Mouse (Mus musculus): ENCODE data around the gene Dach1. TPM values are rescaled to one million over a fixed set of nuclear protein-coding genes. Genes with fewer than 3 reads are reported as not detected.

The Dach1 gene
- polyA plus RNA-seq, 1 experiment from 2014 or later = 16.5 TPM

DNA sequence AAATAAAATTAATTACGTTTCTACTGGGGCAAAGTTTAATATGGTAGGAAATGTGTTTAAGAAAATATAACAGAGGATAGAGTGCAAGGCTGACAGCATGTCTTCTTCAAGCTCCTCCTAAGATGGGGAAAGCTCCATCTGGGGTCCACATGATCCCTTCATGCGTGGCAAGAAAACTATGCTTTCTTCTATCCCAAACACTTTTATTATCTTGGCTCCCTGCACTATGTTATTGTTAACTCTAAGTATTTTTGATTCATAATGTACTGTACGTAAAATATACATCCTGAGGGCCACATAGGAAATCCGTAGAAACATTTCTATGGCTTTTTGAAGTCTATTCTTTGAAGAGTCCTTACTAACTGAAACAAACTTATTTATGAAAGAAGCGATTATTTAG, 330.3 kb downstream of the Dach1 start:
- Histone ChIP-seq H3K9ac (ENCODE audit: low read length) (no peak overlapping the region), H3K27me3 (ENCODE audit: control insufficient read depth, insufficient read depth, low read length) (no peaks in the 10 kb centered on the region), H3K27ac (replicated peaks; ENCODE audit: low read depth, low read length) (no peak overlapping the region), H3K4me2 (ENCODE audit: low read depth, severe bottlenecking) (no peak overlapping the region), H3K4me3 (ENCODE audit: low read depth, low read length) (no peak overlapping the region), H3K4me1 (ENCODE audit: control insufficient read depth, insufficient read depth, low read length) (no peaks in the 10 kb centered on the region), H3K9me3 (ENCODE audit: control insufficient read depth, low read length) (no peaks in the 10 kb centered on the region), H3K36me3 (ENCODE audit: control insufficient read depth, insufficient read depth, low read length) (no peaks in the 10 kb centered on the region)
- DNase-seq (ENCODE audit: low spot score) (no peak), ATAC-seq (ENCODE audit: insufficient number of reproducible peaks, low FRiP score, low TSS enrichment, low read depth) (no peak)
- WGBS = 89% methylated on average over 5 of the region's 5 CpGs

DNA sequence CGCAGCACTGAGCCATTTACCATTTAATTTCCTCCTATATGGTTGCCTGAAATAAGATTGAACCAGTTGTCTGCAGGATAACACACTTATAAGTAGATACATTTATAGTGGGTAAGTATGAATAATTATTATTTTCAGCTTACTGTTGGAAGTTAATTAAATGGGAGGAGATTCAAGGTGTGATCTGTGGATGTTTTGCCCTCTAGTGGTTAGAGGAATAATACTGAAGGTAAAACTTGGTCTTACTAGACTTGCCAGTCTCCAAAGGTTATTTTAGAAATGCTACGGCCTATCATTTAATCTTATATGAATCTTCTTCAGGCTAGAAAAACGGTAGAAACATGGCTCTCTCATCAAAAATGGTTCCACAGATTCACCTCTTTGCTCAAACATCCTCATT, 339.7 kb downstream of the Dach1 start:
- Histone ChIP-seq H3K9me3 (ENCODE audit: control insufficient read depth, low read length) (no peaks in the 10 kb centered on the region), H3K27me3 (ENCODE audit: control insufficient read depth, insufficient read depth, low read length) (no peaks in the 10 kb centered on the region), H3K4me3 (ENCODE audit: low read depth, low read length) (no peak overlapping the region), H3K9ac (ENCODE audit: low read length) (no peak overlapping the region), H3K27ac (replicated peaks; ENCODE audit: low read depth, low read length) (no peak overlapping the region), H3K36me3 (ENCODE audit: control insufficient read depth, insufficient read depth, low read length) (no peaks in the 10 kb centered on the region), H3K4me2 (ENCODE audit: low read depth, severe bottlenecking) (no peak overlapping the region), H3K4me1 (ENCODE audit: control insufficient read depth, insufficient read depth, low read length) (no peaks in the 10 kb centered on the region)
- no peak for DNase-seq (ENCODE audit: low spot score)
- WGBS = 84% methylated on average over 3 of the region's 3 CpGs
- no peak for ATAC-seq (ENCODE audit: insufficient number of reproducible peaks, low FRiP score, low TSS enrichment, low read depth)

- no peak for DNase-seq (ENCODE audit: low spot score)
- H3K4me2 ChIP-seq (ENCODE audit: low read depth, severe bottlenecking) = no peak overlapping the region
- H3K9ac ChIP-seq (ENCODE audit: low read length) = no peak overlapping the region
- 86% methylated on average over 7 of the region's 7 CpGs for WGBS
- ATAC-seq (ENCODE audit: insufficient number of reproducible peaks, low FRiP score, low TSS enrichment, low read depth) = no peak
- H3K9me3 ChIP-seq (ENCODE audit: control insufficient read depth, low read length) = no peaks in the 10 kb centered on the region
- H3K27me3 ChIP-seq (ENCODE audit: control insufficient read depth, insufficient read depth, low read length) = no peaks in the 10 kb centered on the region
- no peaks in the 10 kb centered on the region for H3K36me3 ChIP-seq (ENCODE audit: control insufficient read depth, insufficient read depth, low read length)
- no peaks in the 10 kb centered on the region for H3K4me1 ChIP-seq (ENCODE audit: control insufficient read depth, insufficient read depth, low read length)
- H3K4me3 ChIP-seq (ENCODE audit: low read depth, low read length) = no peak overlapping the region
- no peak overlapping the region for H3K27ac ChIP-seq (replicated peaks; ENCODE audit: low read depth, low read length)
Measured at GRCm38 (mm10) chr14:97814555-97815175, 354.9 kb downstream of the Dach1 start.

- no peak overlapping the region for H3K4me3 ChIP-seq (ENCODE audit: low read depth, low read length)
Measured at GRCm38 (mm10) chr14:97813557-97813956, 356.0 kb downstream of the Dach1 start.

GRCm38 (mm10) chr14:97795385-97795952, 374.1 kb downstream of the Dach1 start:
- no peak for ATAC-seq (ENCODE audit: insufficient number of reproducible peaks, low FRiP score, low TSS enrichment, low read depth)
- no peak for DNase-seq (ENCODE audit: low spot score)
- 89% methylated on average over 5 of the region's 5 CpGs for WGBS

More at GRCm38 (mm10) chr14:97813557-97813956, 356.0 kb downstream of the Dach1 start:
- Histone ChIP-seq H3K9me3 (ENCODE audit: control insufficient read depth, low read length) (no peaks in the 10 kb centered on the region), H3K4me1 (ENCODE audit: control insufficient read depth, insufficient read depth, low read length) (no peaks in the 10 kb centered on the region), H3K27ac (replicated peaks; ENCODE audit: low read depth, low read length) (no peak overlapping the region), H3K4me2 (ENCODE audit: low read depth, severe bottlenecking) (no peak overlapping the region), H3K36me3 (ENCODE audit: control insufficient read depth, insufficient read depth, low read length) (no peaks in the 10 kb centered on the region), H3K9ac (ENCODE audit: low read length) (no peak overlapping the region), H3K27me3 (ENCODE audit: control insufficient read depth, insufficient read depth, low read length) (no peaks in the 10 kb centered on the region)
- DNase-seq (ENCODE audit: low spot score) = no peak
- WGBS = 83% methylated on average over 11 of the region's 11 CpGs
- ATAC-seq (ENCODE audit: insufficient number of reproducible peaks, low FRiP score, low TSS enrichment, low read depth) = no peak

GRCm38 (mm10) chr14:97774135-97774767, 395.3 kb downstream of the Dach1 start:
- Histone ChIP-seq H3K27me3 (ENCODE audit: control insufficient read depth, insufficient read depth, low read length) (no peaks in the 10 kb centered on the region), H3K4me2 (ENCODE audit: low read depth, severe bottlenecking) (no peak overlapping the region), H3K9ac (ENCODE audit: low read length) (no peak overlapping the region), H3K27ac (replicated peaks; ENCODE audit: low read depth, low read length) (no peak overlapping the region), H3K36me3 (ENCODE audit: control insufficient read depth, insufficient read depth, low read length) (no peaks in the 10 kb centered on the region), H3K9me3 (ENCODE audit: control insufficient read depth, low read length) (no peaks in the 10 kb centered on the region), H3K4me3 (ENCODE audit: low read depth, low read length) (no peak overlapping the region), H3K4me1 (ENCODE audit: control insufficient read depth, insufficient read depth, low read length) (no peaks in the 10 kb centered on the region)
- WGBS = 84% methylated on average over 2 of the region's 2 CpGs
- no peak for ATAC-seq (ENCODE audit: insufficient number of reproducible peaks, low FRiP score, low TSS enrichment, low read depth)
- DNase-seq (ENCODE audit: low spot score) = no peak

More at GRCm38 (mm10) chr14:97795385-97795952, 374.1 kb downstream of the Dach1 start:
- H3K36me3 ChIP-seq (ENCODE audit: control insufficient read depth, insufficient read depth, low read length) = no peaks in the 10 kb centered on the region
- no peaks in the 10 kb centered on the region for H3K9me3 ChIP-seq (ENCODE audit: control insufficient read depth, low read length)
- H3K4me3 ChIP-seq (ENCODE audit: low read depth, low read length) = no peak overlapping the region
- no peak overlapping the region for H3K9ac ChIP-seq (ENCODE audit: low read length)
- H3K4me2 ChIP-seq (ENCODE audit: low read depth, severe bottlenecking) = no peak overlapping the region
- no peaks in the 10 kb centered on the region for H3K4me1 ChIP-seq (ENCODE audit: control insufficient read depth, insufficient read depth, low read length)
- no peaks in the 10 kb centered on the region for H3K27me3 ChIP-seq (ENCODE audit: control insufficient read depth, insufficient read depth, low read length)
- no peak overlapping the region for H3K27ac ChIP-seq (replicated peaks; ENCODE audit: low read depth, low read length)

GRCm38 (mm10) chr14:97754400-97754799, 415.2 kb downstream of the Dach1 start:
- ATAC-seq (ENCODE audit: insufficient number of reproducible peaks, low FRiP score, low TSS enrichment, low read depth) = no peak
- Histone ChIP-seq H3K4me2 (ENCODE audit: low read depth, severe bottlenecking) (no peak overlapping the region), H3K4me1 (ENCODE audit: control insufficient read depth, insufficient read depth, low read length) (no peaks in the 10 kb centered on the region), H3K9me3 (ENCODE audit: control insufficient read depth, low read length) (no peaks in the 10 kb centered on the region), H3K9ac (ENCODE audit: low read length) (no peak overlapping the region), H3K4me3 (ENCODE audit: low read depth, low read length) (no peak overlapping the region), H3K27ac (replicated peaks; ENCODE audit: low read depth, low read length) (no peak overlapping the region), H3K36me3 (ENCODE audit: control insufficient read depth, insufficient read depth, low read length) (no peaks in the 10 kb centered on the region), H3K27me3 (ENCODE audit: control insufficient read depth, insufficient read depth, low read length) (no peaks in the 10 kb centered on the region)
- 86% methylated on average over 4 of the region's 4 CpGs for WGBS
- DNase-seq (ENCODE audit: low spot score) = no peak

GRCm38 (mm10) chr14:97753973-97754372, 415.6 kb downstream of the Dach1 start:
- H3K36me3 ChIP-seq (ENCODE audit: control insufficient read depth, insufficient read depth, low read length) = no peaks in the 10 kb centered on the region
- H3K9ac ChIP-seq (ENCODE audit: low read length) = no peak overlapping the region
- 90% methylated on average over 2 of the region's 2 CpGs for WGBS
- no peak overlapping the region for H3K4me3 ChIP-seq (ENCODE audit: low read depth, low read length)
- DNase-seq (ENCODE audit: low spot score) = no peak
- no peak overlapping the region for H3K4me2 ChIP-seq (ENCODE audit: low read depth, severe bottlenecking)
- no peak for ATAC-seq (ENCODE audit: insufficient number of reproducible peaks, low FRiP score, low TSS enrichment, low read depth)
- no peaks in the 10 kb centered on the region for H3K27me3 ChIP-seq (ENCODE audit: control insufficient read depth, insufficient read depth, low read length)
- H3K4me1 ChIP-seq (ENCODE audit: control insufficient read depth, insufficient read depth, low read length) = no peaks in the 10 kb centered on the region
- no peaks in the 10 kb centered on the region for H3K9me3 ChIP-seq (ENCODE audit: control insufficient read depth, low read length)
- no peak overlapping the region for H3K27ac ChIP-seq (replicated peaks; ENCODE audit: low read depth, low read length)
